Mouse (Mus musculus) stomach, embryonic 14.5 days (tissue): Measurements from ENCODE around the gene Adamtsl3. TPM values are rescaled to one million over a fixed set of nuclear protein-coding genes. Genes with fewer than 3 reads are reported as not detected.

Experiments used
- ATAC-seq: fragments of 200-750 bp; cut with Nextera tagmentation; 2 replicates; pipeline ENCODE4 v1.8.0; 2017; ENCODE audit warnings: low read depth, moderate TSS enrichment; ENCODE audit not compliant: insufficient number of reproducible peaks, insufficient read depth, low FRiP score
- H3K27ac ChIP-seq: fragments of 300-500 bp; sonication (generic); 2 replicates; pipeline ENCODE4 v1.5.1; 2014; ENCODE audit warnings: mild to moderate bottlenecking, low read length, moderate library complexity, mixed read lengths
- H3K27me3 ChIP-seq: fragments of 300-500 bp; sonication (generic); 2 replicates; pipeline ENCODE4 v1.6.1; 2014; ENCODE audit warnings: low read length, control low read depth, mixed read lengths; ENCODE audit not compliant: control insufficient read depth, insufficient read depth
- H3K36me3 ChIP-seq: fragments of 300-500 bp; sonication (generic); 2 replicates; pipeline ENCODE4 v1.6.1; 2014; ENCODE audit warnings: mild to moderate bottlenecking, control low read depth, low read length, moderate library complexity, mixed read lengths; ENCODE audit not compliant: control insufficient read depth, insufficient read depth
- H3K4me1 ChIP-seq: fragments of 300-500 bp; sonication (generic); 2 replicates; pipeline ENCODE4 v1.6.1; 2014; ENCODE audit warnings: low read length, control low read depth, mixed read lengths; ENCODE audit not compliant: control insufficient read depth, insufficient read depth
- H3K4me2 ChIP-seq: fragments of 300-500 bp; sonication (generic); replicated peaks from 2 replicates; pipeline ENCODE4 v1.6.1; 2014; ENCODE audit warnings: low read depth, low read length, control low read depth
- H3K4me3 ChIP-seq: fragments of 300-500 bp; sonication (generic); 2 replicates; pipeline ENCODE4 v1.5.1; 2014; ENCODE audit warnings: low read depth, low read length, control low read depth
- H3K9ac ChIP-seq: fragments of 300-500 bp; sonication (generic); replicated peaks from 2 replicates; pipeline ENCODE4 v1.6.1; 2014; ENCODE audit warnings: low read depth, mild to moderate bottlenecking, control low read depth, low read length, moderate library complexity, mixed read lengths
- H3K9me3 ChIP-seq: fragments of 300-500 bp; sonication (generic); 2 replicates; pipeline ENCODE4 v1.6.1; 2016; ENCODE audit warnings: low read depth, low read length, control low read depth; ENCODE audit not compliant: control insufficient read depth
- WGBS: fragments of 180-500 bp; shearing (Covaris S2); extraction: QIAGEN DNeasy Blood & Tissue Kit; methylation state at CpG from one replicate; pipeline ENCODE4 v1.1.7; 2014; 5-methylcytosine and 5-hydroxymethylcytosine counted together
- polyA plus RNA-seq: library from polyadenylated mRNA; unstranded; fragments of >200 nt; fragmentation: Nextera tagmentation; extraction: Ambion mirVana; gene quantifications from 2 replicates; pipeline ENCODE4 v1.2.1, GENCODE M21; 2014

Gene Adamtsl3
- polyA plus RNA-seq, 1 experiment from 2014 or later: 1.5 TPM

- H3K4me1 ChIP-seq: 0 out of 2 replicates have a peak, but pooled peaks cover 3% of the 10 kb centered on the region
- WGBS: 32% methylated on average over 4 of the region's 4 CpGs
- no peaks in the 10 kb centered on the region for H3K9me3 ChIP-seq
- no peak overlapping the region; the same call in 1 of the 2 replicates for H3K27ac ChIP-seq
- H3K9ac ChIP-seq: no peak overlapping the region
- H3K36me3 ChIP-seq: no peaks in the 10 kb centered on the region
- H3K4me3 ChIP-seq: no peak overlapping the region
- H3K27me3 ChIP-seq: no peaks in the 10 kb centered on the region
- H3K4me2 ChIP-seq: no peak overlapping the region
- no peak for ATAC-seq
These were observed 30.6 kb downstream of the Adamtsl3 start for GRCm38 (mm10) chr7:82366056-82366455.

- no peak overlapping the region; the same call in 1 of the 2 replicates for H3K27ac ChIP-seq
- H3K36me3 ChIP-seq: no peaks in the 10 kb centered on the region
- no peak overlapping the region for H3K9ac ChIP-seq
- no peaks in the 10 kb centered on the region for H3K9me3 ChIP-seq
- H3K4me2 ChIP-seq: no peak overlapping the region
- no peaks in the 10 kb centered on the region for H3K27me3 ChIP-seq
- no peak overlapping the region for H3K4me3 ChIP-seq
- 0 out of 2 replicates have a peak, but pooled peaks cover 3% of the 10 kb centered on the region for H3K4me1 ChIP-seq
- no peak for ATAC-seq
- WGBS: 87% methylated on average over 5 of the region's 5 CpGs
These were observed 31.0 kb downstream of the Adamtsl3 start for GRCm38 (mm10) chr7:82366471-82366870.

GRCm38 (mm10) chr7:82368047-82368446 lies 32.6 kb downstream of the Adamtsl3 start:
- Histone ChIP-seq H3K4me3 (no peak overlapping the region), H3K9ac (no peak overlapping the region), H3K27ac (no peak overlapping the region), H3K4me1 (0 out of 2 replicates have a peak, but pooled peaks cover 3% of the 10 kb centered on the region), H3K36me3 (no peaks in the 10 kb centered on the region), H3K4me2 (no peak overlapping the region), H3K27me3 (no peaks in the 10 kb centered on the region), H3K9me3 (no peaks in the 10 kb centered on the region)
- WGBS: 52% methylated on average over 2 of the region's 2 CpGs
- no peak for ATAC-seq

- Histone ChIP-seq H3K9me3 (no peaks in the 10 kb centered on the region), H3K27ac (0 out of 2 replicates have a peak overlapping the region, but pooled peaks have one; percentile 44), H3K27me3 (no peaks in the 10 kb centered on the region), H3K9ac (no peak overlapping the region), H3K4me2 (no peak overlapping the region), H3K4me3 (no peak overlapping the region), H3K4me1 (0 out of 2 replicates have a peak, but pooled peaks cover 3% of the 10 kb centered on the region), H3K36me3 (no peaks in the 10 kb centered on the region)
- no peak for ATAC-seq
- 63% methylated on average over 8 of the region's 8 CpGs for WGBS
These were observed 34.6 kb downstream of the Adamtsl3 start for GRCm38 (mm10) chr7:82370132-82370531.

- H3K27ac ChIP-seq: no peak overlapping the region
- H3K4me1 ChIP-seq: 0 out of 2 replicates have a peak, but pooled peaks cover 3% of the 10 kb centered on the region
- no peaks in the 10 kb centered on the region for H3K27me3 ChIP-seq
- WGBS: 63% methylated on average over 3 of the region's 3 CpGs
- H3K9me3 ChIP-seq: no peaks in the 10 kb centered on the region
- H3K4me2 ChIP-seq: no peak overlapping the region
- 0 out of 2 replicates have a peak, but pooled peaks have one; percentile 18 for ATAC-seq
- no peaks in the 10 kb centered on the region for H3K36me3 ChIP-seq
- no peak overlapping the region for H3K4me3 ChIP-seq
- H3K9ac ChIP-seq: no peak overlapping the region
These were observed 35.9 kb downstream of the Adamtsl3 start for GRCm38 (mm10) chr7:82371411-82371810.

GRCm38 (mm10) chr7:82378311-82378710 lies 42.8 kb downstream of the Adamtsl3 start:
- Histone ChIP-seq H3K27me3 (no peaks in the 10 kb centered on the region), H3K4me1 (no peaks in the 10 kb centered on the region), H3K4me3 (no peak overlapping the region), H3K9ac (no peak overlapping the region), H3K27ac (no peak overlapping the region), H3K9me3 (no peaks in the 10 kb centered on the region), H3K36me3 (no peaks in the 10 kb centered on the region), H3K4me2 (no peak overlapping the region)
- WGBS: 87% methylated on average over 1 of the region's 1 CpGs
- ATAC-seq: no peak

- WGBS: 67% methylated on average over 7 of the region's 7 CpGs
- no peak overlapping the region for H3K4me3 ChIP-seq
- no peaks in the 10 kb centered on the region for H3K27me3 ChIP-seq
- no peaks in the 10 kb centered on the region for H3K4me1 ChIP-seq
- no peaks in the 10 kb centered on the region for H3K9me3 ChIP-seq
- no peak overlapping the region for H3K9ac ChIP-seq
- H3K36me3 ChIP-seq: no peaks in the 10 kb centered on the region
- no peak for ATAC-seq
- H3K4me2 ChIP-seq: no peak overlapping the region
- H3K27ac ChIP-seq: no peak overlapping the region
These were observed 44.3 kb downstream of the Adamtsl3 start for GRCm38 (mm10) chr7:82379765-82380164.

- Histone ChIP-seq H3K27me3 (no peaks in the 10 kb centered on the region), H3K9ac (no peak overlapping the region), H3K4me2 (no peak overlapping the region), H3K27ac (no peak overlapping the region), H3K4me3 (no peak overlapping the region), H3K9me3 (no peaks in the 10 kb centered on the region), H3K36me3 (no peaks in the 10 kb centered on the region), H3K4me1 (no peaks in the 10 kb centered on the region)
- no peak for ATAC-seq
- WGBS: 66% methylated on average over 4 of the region's 4 CpGs
These were observed 47.5 kb downstream of the Adamtsl3 start for GRCm38 (mm10) chr7:82382843-82383535.

- no peak overlapping the region for H3K9ac ChIP-seq
- H3K4me2 ChIP-seq: no peak overlapping the region
- no peaks in the 10 kb centered on the region for H3K36me3 ChIP-seq
- no peak overlapping the region for H3K27ac ChIP-seq
- no peaks in the 10 kb centered on the region for H3K9me3 ChIP-seq
- ATAC-seq: no peak
- no peak overlapping the region for H3K4me3 ChIP-seq
- H3K27me3 ChIP-seq: no peaks in the 10 kb centered on the region
- H3K4me1 ChIP-seq: no peaks in the 10 kb centered on the region
- WGBS: 82% methylated on average over 3 of the region's 3 CpGs
These were observed 48.0 kb downstream of the Adamtsl3 start for GRCm38 (mm10) chr7:82383536-82383848.
